Mouse (Mus musculus) ES-Bruce4 (cell line): ENCODE measurements around the gene Spcs1. TPM values are rescaled to one million over a fixed set of nuclear protein-coding genes. Genes with fewer than 3 reads are reported as not detected.

Experiments
- H3K27ac ChIP-seq: 2 replicates; pipeline ENCODE4 v1.5.1; 2012; ENCODE audit warnings: low read length, inconsistent platforms; ENCODE audit not compliant: insufficient read depth
- H3K27me3 ChIP-seq: 2 replicates; pipeline ENCODE4 v1.6.1; 2012; ENCODE audit warnings: mild to moderate bottlenecking, low read length, inconsistent platforms; ENCODE audit not compliant: control insufficient read depth, poor library complexity, insufficient read depth, severe bottlenecking
- H3K36me3 ChIP-seq: 2 replicates; pipeline ENCODE4 v1.6.1; 2012; ENCODE audit warnings: inconsistent platforms, mild to moderate bottlenecking, low read length, moderate library complexity; ENCODE audit not compliant: control insufficient read depth, poor library complexity, insufficient read depth, severe bottlenecking
- H3K4me1 ChIP-seq: one replicate; pipeline ENCODE4 v1.8.1; 2011; ENCODE audit warnings: low read length; ENCODE audit not compliant: control insufficient read depth, insufficient read depth
- H3K4me3 ChIP-seq: 2 replicates; pipeline ENCODE4 v1.5.1; 2011; ENCODE audit warnings: low read depth, mild to moderate bottlenecking, low read length
- H3K9ac ChIP-seq: 2 replicates; pipeline ENCODE4 v1.6.1; 2012; ENCODE audit warnings: low read depth, mild to moderate bottlenecking, inconsistent platforms; ENCODE audit not compliant: poor library complexity, severe bottlenecking
- H3K9me3 ChIP-seq: replicated peaks from 2 replicates; pipeline ENCODE4 v1.6.1; 2012; ENCODE audit warnings: mild to moderate bottlenecking, low read length, inconsistent platforms; ENCODE audit not compliant: control insufficient read depth, poor library complexity, insufficient read depth, severe bottlenecking
- CTCF ChIP-seq: IDR thresholded peaks from one replicate; pipeline ENCODE4 v1.8.1; 2011; ENCODE audit warnings: low read depth, low read length
- EP300 ChIP-seq: IDR thresholded peaks from 2 replicates; pipeline ENCODE4 v1.6.1; 2011; ENCODE audit warnings: low read depth, low read length; ENCODE audit not compliant: insufficient read depth
- POLR2A ChIP-seq: IDR thresholded peaks from one replicate; pipeline ENCODE4 v1.8.1; 2011; ENCODE audit warnings: low read length; ENCODE audit not compliant: insufficient read depth
- polyA plus RNA-seq: library from polyadenylated mRNA; stranded (reverse); fragments of >200 nt; gene quantifications from 2 replicates; pipeline ENCODE4 v1.2.4, GENCODE M21; 2011; ENCODE audit warnings: low read depth; ENCODE audit not compliant: missing spikeins, insufficient read depth, insufficient read length

Gene Spcs1
- polyA plus RNA-seq, 1 experiment = 132 TPM

- H3K9ac ChIP-seq = no peak overlapping the region
- TF ChIP-seq POLR2A (no peak), EP300 (no peak), CTCF (no peak)
- no peaks in the 10 kb centered on the region for H3K4me1 ChIP-seq
- no peak overlapping the region for H3K27ac ChIP-seq
- H3K27me3 ChIP-seq = no peaks in the 10 kb centered on the region
- peaks cover 6% of the 10 kb centered on the region for H3K36me3 ChIP-seq
- no peaks in the 10 kb centered on the region for H3K9me3 ChIP-seq
- H3K4me3 ChIP-seq = no peak overlapping the region
Observed at GRCm38 (mm10) chr14:31004527-31004926, 3.1 kb upstream of the Spcs1 start.

- Histone ChIP-seq H3K27ac (no peak overlapping the region), H3K36me3 (peaks cover 6% of the 10 kb centered on the region; the same call in 1 of the 2 replicates), H3K27me3 (no peaks in the 10 kb centered on the region), H3K4me3 (peak overlapping the region; percentile 97), H3K9ac (peak overlapping the region; percentile 76), H3K4me1 (no peaks in the 10 kb centered on the region), H3K9me3 (no peaks in the 10 kb centered on the region)
- TF ChIP-seq POLR2A = peak; percentile 57
- no peak for TF ChIP-seq EP300
Observed at GRCm38 (mm10) chr14:31000816-31001306, 611 bp downstream of the Spcs1 start.

- no peak overlapping the region for H3K27ac ChIP-seq
- TF ChIP-seq EP300 (no peak), CTCF (no peak), POLR2A (no peak)
- no peak overlapping the region for H3K4me3 ChIP-seq
- peaks cover 6% of the 10 kb centered on the region; the same call in 1 of the 2 replicates for H3K36me3 ChIP-seq
- H3K9me3 ChIP-seq = no peaks in the 10 kb centered on the region
- no peaks in the 10 kb centered on the region for H3K4me1 ChIP-seq
- H3K9ac ChIP-seq = peak overlapping the region; percentile 76
- H3K27me3 ChIP-seq = no peaks in the 10 kb centered on the region
Observed at GRCm38 (mm10) chr14:31000356-31000755, 1.1 kb downstream of the Spcs1 start.

- Histone ChIP-seq H3K27ac (no peak overlapping the region), H3K9ac (no peak overlapping the region), H3K9me3 (no peaks in the 10 kb centered on the region), H3K27me3 (no peaks in the 10 kb centered on the region), H3K4me3 (no peak overlapping the region), H3K4me1 (no peaks in the 10 kb centered on the region), H3K36me3 (peaks cover 6% of the 10 kb centered on the region; the same call in 1 of the 2 replicates)
- TF ChIP-seq CTCF (no peak), EP300 (no peak), POLR2A (no peak)
Observed at GRCm38 (mm10) chr14:30996417-30996816, 5.1 kb downstream of the Spcs1 start.

- Histone ChIP-seq H3K27me3 (no peaks in the 10 kb centered on the region), H3K36me3 (no peaks in the 10 kb centered on the region)
- TF ChIP-seq CTCF = no peak
- TF ChIP-seq POLR2A = no peak
- no peak for TF ChIP-seq EP300
Observed at GRCm38 (mm10) chr14:30976222-30976621, 25.2 kb downstream of the Spcs1 start.

GRCm38 (mm10) chr14:30974204-30974603 lies 27.3 kb downstream of the Spcs1 start:
- Histone ChIP-seq H3K27me3 (no peaks in the 10 kb centered on the region), H3K27ac (no peak overlapping the region), H3K36me3 (no peaks in the 10 kb centered on the region), H3K9me3 (no peaks in the 10 kb centered on the region), H3K9ac (no peak overlapping the region), H3K4me3 (no peak overlapping the region), H3K4me1 (no peaks in the 10 kb centered on the region)
- TF ChIP-seq CTCF (no peak), EP300 (no peak)

More at GRCm38 (mm10) chr14:30976222-30976621, 25.2 kb downstream of the Spcs1 start:
- H3K9me3 ChIP-seq = no peaks in the 10 kb centered on the region
- H3K4me1 ChIP-seq = no peaks in the 10 kb centered on the region
- no peak overlapping the region for H3K9ac ChIP-seq
- no peak overlapping the region for H3K4me3 ChIP-seq
- no peak overlapping the region for H3K27ac ChIP-seq

- H3K27ac ChIP-seq = no peak overlapping the region
- no peak for TF ChIP-seq CTCF
- no peak for TF ChIP-seq POLR2A
- no peak for TF ChIP-seq EP300
- no peaks in the 10 kb centered on the region for H3K4me1 ChIP-seq
- H3K27me3 ChIP-seq = no peaks in the 10 kb centered on the region
- no peak overlapping the region for H3K4me3 ChIP-seq
- peaks cover 4% of the 10 kb centered on the region for H3K36me3 ChIP-seq
- H3K9me3 ChIP-seq = no peaks in the 10 kb centered on the region
- H3K9ac ChIP-seq = no peak overlapping the region
Observed at GRCm38 (mm10) chr14:30960366-30960765, 41.1 kb downstream of the Spcs1 start.
